Mouse (Mus musculus) kidney, embryonic 14.5 days (tissue): ENCODE results near the gene Hist1h3c. TPM values are rescaled to one million over a fixed set of nuclear protein-coding genes. Genes with fewer than 3 reads are reported as not detected.
A peak's percentile ranks its signal among the peaks of the same experiment; 100 is the strongest.
"Not testable (repeated sequence)": the region's sequence is repeated elsewhere in the genome, so short reads cannot be mapped to it uniquely, and the experiment has no call there.

Experiments used
- ATAC-seq: fragments of 200-750 bp; cut with Nextera tagmentation; 2 replicates; pipeline ENCODE4 v1.8.0; 2017; ENCODE audit warnings: moderate number of reproducible peaks, mild to moderate bottlenecking, moderate TSS enrichment, moderate library complexity; ENCODE audit not compliant: low FRiP score, low TSS enrichment
- H3K27ac ChIP-seq: fragments of 300-500 bp; sonication (generic); 2 replicates; pipeline ENCODE4 v1.5.1; 2014; ENCODE audit warnings: low read depth, mild to moderate bottlenecking, low read length, moderate library complexity, mixed read lengths
- H3K27me3 ChIP-seq: fragments of 300-500 bp; sonication (generic); 2 replicates; pipeline ENCODE4 v1.6.1; 2014; ENCODE audit warnings: mild to moderate bottlenecking, low read length; ENCODE audit not compliant: control insufficient read depth, insufficient read depth
- H3K36me3 ChIP-seq: fragments of 300-500 bp; sonication (generic); 2 replicates; pipeline ENCODE4 v1.6.1; 2014; ENCODE audit warnings: low read length, mixed read lengths; ENCODE audit not compliant: control insufficient read depth, insufficient read depth
- H3K4me1 ChIP-seq: fragments of 300-500 bp; sonication (generic); 2 replicates; pipeline ENCODE4 v1.6.1; 2014; ENCODE audit warnings: low read length, mixed read lengths; ENCODE audit not compliant: control insufficient read depth, insufficient read depth
- H3K4me2 ChIP-seq: fragments of 300-500 bp; sonication (generic); replicated peaks from 2 replicates; pipeline ENCODE4 v1.6.1; 2014; ENCODE audit warnings: low read depth, mild to moderate bottlenecking, low read length
- H3K4me3 ChIP-seq: fragments of 300-500 bp; sonication (generic); 2 replicates; pipeline ENCODE4 v1.5.1; 2014; ENCODE audit warnings: mild to moderate bottlenecking, low read length
- H3K9ac ChIP-seq: fragments of 300-500 bp; sonication (generic); 2 replicates; pipeline ENCODE4 v1.6.1; 2014; ENCODE audit warnings: low read depth, mild to moderate bottlenecking, low read length, moderate library complexity
- H3K9me3 ChIP-seq: fragments of 300-500 bp; sonication (generic); 2 replicates; pipeline ENCODE4 v1.6.1; 2016; ENCODE audit warnings: low read length; ENCODE audit not compliant: control insufficient read depth
- WGBS: fragments of 180-500 bp; shearing (Covaris S2); extraction: QIAGEN DNeasy Blood & Tissue Kit; methylation state at CpG from one replicate; pipeline ENCODE4 v1.1.7; 2014; 5-methylcytosine and 5-hydroxymethylcytosine counted together
- polyA plus RNA-seq: library from polyadenylated mRNA; unstranded; fragments of >200 nt; fragmentation: Nextera tagmentation; extraction: Ambion mirVana; gene quantifications from 2 replicates; pipeline ENCODE4 v1.2.1, GENCODE M21; 2014

The Hist1h3c gene
- polyA plus RNA-seq, 1 experiment from 2014 or later = 12.7 TPM

GRCm38 (mm10) chr13:23717593-23718245, 27.7 kb downstream of the Hist1h3c start:
- not testable (repeated sequence) for ATAC-seq, H3K4me1 ChIP-seq, H3K36me3 ChIP-seq, H3K9me3 ChIP-seq, H3K27ac ChIP-seq, H3K27me3 ChIP-seq, H3K4me3 ChIP-seq, H3K4me2 ChIP-seq, H3K9ac ChIP-seq
- WGBS = 20% methylated on average over 2 of the region's 2 CpGs

GRCm38 (mm10) chr13:23717176-23717575, 28.2 kb downstream of the Hist1h3c start:
- H3K9ac ChIP-seq = no peak overlapping the region
- ATAC-seq = no peak
- H3K4me1 ChIP-seq = no peaks in the 10 kb centered on the region
- no peak overlapping the region for H3K27ac ChIP-seq
- no peak overlapping the region for H3K4me2 ChIP-seq
- H3K36me3 ChIP-seq = no peaks in the 10 kb centered on the region
- 58% methylated on average over 11 of the region's 11 CpGs for WGBS
- no peaks in the 10 kb centered on the region for H3K9me3 ChIP-seq
- H3K27me3 ChIP-seq = no peaks in the 10 kb centered on the region
- no peak overlapping the region for H3K4me3 ChIP-seq

- no peaks in the 10 kb centered on the region for H3K9me3 ChIP-seq
- no peak for ATAC-seq
- H3K9ac ChIP-seq = no peak overlapping the region
- no peak overlapping the region for H3K4me2 ChIP-seq
- H3K36me3 ChIP-seq = no peaks in the 10 kb centered on the region
- WGBS = 91% methylated on average over 5 of the region's 5 CpGs
- no peaks in the 10 kb centered on the region for H3K27me3 ChIP-seq
- no peaks in the 10 kb centered on the region for H3K4me1 ChIP-seq
- H3K27ac ChIP-seq = no peak overlapping the region
- H3K4me3 ChIP-seq = no peak overlapping the region
Observed at GRCm38 (mm10) chr13:23716261-23717042, 28.9 kb downstream of the Hist1h3c start.

- Histone ChIP-seq H3K9ac (peak within 1 kb of the TSS; percentile 63), H3K27ac (no peak within 1 kb of the TSS)
Observed at GRCm38 (mm10) chr13:23710374-23711089, 34.9 kb downstream of the Hist1h3c start, which contains the start of gene Hfe. Gene Hfe (minus strand): TSS chr13:23710854.

GRCm38 (mm10) chr13:23709714-23710373, 35.6 kb downstream of the Hist1h3c start:
- WGBS = 22% methylated on average over 15 of the region's 15 CpGs
- H3K4me3 ChIP-seq = peak overlapping the region; percentile 36
- no peaks in the 10 kb centered on the region for H3K27me3 ChIP-seq
- H3K27ac ChIP-seq = no peak overlapping the region
- H3K4me2 ChIP-seq = peak overlapping the region; percentile 64
- H3K4me1 ChIP-seq = no peaks in the 10 kb centered on the region
- no peaks in the 10 kb centered on the region for H3K9me3 ChIP-seq
- ATAC-seq = peak; percentile 38
- H3K36me3 ChIP-seq = no peaks in the 10 kb centered on the region
- H3K9ac ChIP-seq = peak overlapping the region; percentile 63; the same call in 1 of the 2 replicates

More at GRCm38 (mm10) chr13:23710374-23711089, 34.9 kb downstream of the Hist1h3c start, which contains the start of gene Hfe:
- peak within 1 kb of the TSS; percentile 36 for H3K4me3 ChIP-seq
- H3K9me3 ChIP-seq = no peaks in the 10 kb centered on the region
- no peaks in the 10 kb centered on the region for H3K36me3 ChIP-seq
- peak; percentile 71; the same call in 1 of the 2 replicates for ATAC-seq
- H3K4me2 ChIP-seq = peak within 1 kb of the TSS; percentile 64
- H3K4me1 ChIP-seq = no peaks in the 10 kb centered on the region
- WGBS = 3% methylated on average over 17 of the region's 17 CpGs
- no peaks in the 10 kb centered on the region for H3K27me3 ChIP-seq

GRCm38 (mm10) chr13:23708654-23709053, 36.7 kb downstream of the Hist1h3c start:
- Histone ChIP-seq H3K36me3 (no peaks in the 10 kb centered on the region), H3K27ac (no peak overlapping the region), H3K4me3 (no peak overlapping the region), H3K27me3 (no peaks in the 10 kb centered on the region), H3K9me3 (no peaks in the 10 kb centered on the region), H3K4me2 (no peak overlapping the region), H3K4me1 (no peaks in the 10 kb centered on the region), H3K9ac (no peak overlapping the region)
- no peak for ATAC-seq
- WGBS = 74% methylated on average over 4 of the region's 4 CpGs

- no peak overlapping the region for H3K4me2 ChIP-seq
- no peak overlapping the region for H3K4me3 ChIP-seq
- no peaks in the 10 kb centered on the region for H3K4me1 ChIP-seq
- no peak for ATAC-seq
- no peak overlapping the region for H3K27ac ChIP-seq
- H3K9ac ChIP-seq = no peak overlapping the region
- WGBS = 84% methylated on average over 4 of the region's 4 CpGs
- H3K9me3 ChIP-seq = no peaks in the 10 kb centered on the region
- H3K36me3 ChIP-seq = no peaks in the 10 kb centered on the region
- H3K27me3 ChIP-seq = no peaks in the 10 kb centered on the region
Observed at GRCm38 (mm10) chr13:23708041-23708440, 37.4 kb downstream of the Hist1h3c start.

GRCm38 (mm10) chr13:23706771-23707170, 38.6 kb downstream of the Hist1h3c start:
- Histone ChIP-seq H3K4me3 (no peak overlapping the region), H3K36me3 (no peaks in the 10 kb centered on the region), H3K9ac (no peak overlapping the region), H3K27me3 (no peaks in the 10 kb centered on the region), H3K4me1 (no peaks in the 10 kb centered on the region), H3K4me2 (no peak overlapping the region), H3K9me3 (no peaks in the 10 kb centered on the region), H3K27ac (no peak overlapping the region)
- WGBS = 94% methylated on average over 12 of the region's 12 CpGs
- no peak for ATAC-seq
